Mouse (Mus musculus) R1 (cell line): ENCODE results near the gene Rsbn1.

Source experiments
- DNase-seq: peaks from one replicate; pipeline ENCODE4 v3.0.0-alpha.2; 2018; ENCODE audit warnings: low read depth, low spot score

Gene Rsbn1

GRCm38 (mm10) chr3:103914010-103914669, at the start of gene Rsbn1:
TSS of gene Rsbn1 (plus strand) at chr3:103914120.
- peak; percentile 99 for DNase-seq

GRCm38 (mm10) chr3:103864200-103864599, 49.7 kb upstream of the Rsbn1 start:
- DNase-seq = no peak

GRCm38 (mm10) chr3:103867424-103867971, 46.4 kb upstream of the Rsbn1 start:
- DNase-seq = no peak

GRCm38 (mm10) chr3:103868008-103868407, 45.9 kb upstream of the Rsbn1 start:
- DNase-seq = no peak

- no peak for DNase-seq
These were observed 41.2 kb upstream of the Rsbn1 start for GRCm38 (mm10) chr3:103872663-103873098.

GRCm38 (mm10) chr3:103874329-103874728, 39.6 kb upstream of the Rsbn1 start:
- no peak for DNase-seq

GRCm38 (mm10) chr3:103885946-103886345, 28.0 kb upstream of the Rsbn1 start:
- peak; percentile 10 for DNase-seq

- peak; percentile 49 for DNase-seq
These were observed 26.3 kb upstream of the Rsbn1 start for GRCm38 (mm10) chr3:103887581-103887980.

- DNase-seq = no peak
These were observed 20.5 kb upstream of the Rsbn1 start for GRCm38 (mm10) chr3:103893374-103893773.

- peak; percentile 62 for DNase-seq
These were observed 9.2 kb upstream of the Rsbn1 start for GRCm38 (mm10) chr3:103904705-103905104.

- DNase-seq = no peak
These were observed 6.4 kb upstream of the Rsbn1 start for GRCm38 (mm10) chr3:103907335-103908030.

- no peak for DNase-seq
These were observed 5.1 kb upstream of the Rsbn1 start for GRCm38 (mm10) chr3:103908781-103909180.

- no peak for DNase-seq
These were observed 414 bp upstream of the Rsbn1 start for GRCm38 (mm10) chr3:103913451-103913961.

- DNase-seq = peak; percentile 72
These were observed 1.0 kb downstream of the Rsbn1 start for GRCm38 (mm10) chr3:103914732-103915508.

- DNase-seq = no peak
These were observed 1.6 kb downstream of the Rsbn1 start for GRCm38 (mm10) chr3:103915509-103915896.

- no peak for DNase-seq
These were observed 2.4 kb downstream of the Rsbn1 start for GRCm38 (mm10) chr3:103916205-103916838.

GRCm38 (mm10) chr3:103916839-103917237, 2.9 kb downstream of the Rsbn1 start:
- no peak for DNase-seq

GRCm38 (mm10) chr3:103920094-103920493, 6.2 kb downstream of the Rsbn1 start:
- no peak for DNase-seq

GRCm38 (mm10) chr3:103925302-103925701, 11.4 kb downstream of the Rsbn1 start:
- DNase-seq = no peak

GRCm38 (mm10) chr3:103927511-103927910, 13.6 kb downstream of the Rsbn1 start:
- peak; percentile 32 for DNase-seq

- no peak for DNase-seq
These were observed 31.1 kb downstream of the Rsbn1 start for GRCm38 (mm10) chr3:103944794-103945562.
